Mouse (Mus musculus) megakaryocyte progenitor cell, adult 5-6 weeks (primary cell): ENCODE measurements around the gene Klhdc7a. TPM values are rescaled to one million over a fixed set of nuclear protein-coding genes. Genes with fewer than 3 reads are reported as not detected.
"Not testable (repeated sequence)": the region's sequence is repeated elsewhere in the genome, so short reads cannot be mapped to it uniquely, and the experiment has no call there.

ENCODE experiments used
- ATAC-seq: replicated peaks from 2 replicates; pipeline ENCODE4 v1.8.0; 2016; ENCODE audit warnings: mild to moderate bottlenecking, moderate TSS enrichment, inconsistent platforms; ENCODE audit not compliant: poor library complexity
- total RNA-seq, 2 experiments: library from RNA; stranded (forward) in 1 of 2; stranded (reverse) in 1 of 2; fragments of 157-497, 149-512 nt in 1 of 2; fragments of 200-1000 nt in 1 of 2; gene quantifications; 2 replicates each; pipeline versions ENCODE4 v1.2.3 to v1.2.4; 2015 to 2017

Klhdc7a gene
- total RNA-seq (2015) (not detected in 2 replicates), total RNA-seq (2017) (not detected in 2 replicates)

DNA sequence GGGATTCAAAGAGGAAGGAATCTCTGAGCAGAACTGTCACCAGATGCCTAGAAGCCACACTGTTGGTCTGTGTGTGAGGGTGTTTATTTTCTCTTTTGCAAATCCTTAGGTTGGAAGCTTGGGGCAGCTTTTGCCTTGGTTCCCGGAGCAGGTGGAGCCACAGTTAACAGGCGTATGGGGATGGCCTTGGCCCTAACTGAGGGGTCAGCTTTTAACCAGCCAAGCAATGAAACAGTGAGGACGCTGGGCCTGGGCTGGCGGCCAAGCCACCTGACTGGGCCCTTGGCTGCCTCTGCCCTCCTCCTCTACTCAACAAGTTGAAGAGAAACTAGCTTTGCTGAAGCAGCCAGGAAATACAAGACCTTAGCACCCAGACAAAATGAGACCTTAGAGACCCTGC is at the start of gene Klhdc7a:
Klhdc7a (minus strand) TSS at position 105 of the 400 bp plus-strand sequence.
- ATAC-seq = no peak

GRCm38 (mm10) chr4:140015916-140016315 is 48.1 kb upstream of the Klhdc7a start:
- no peak for ATAC-seq

GRCm38 (mm10) chr4:140010728-140011470 is 43.1 kb upstream of the Klhdc7a start:
- no peak for ATAC-seq

DNA sequence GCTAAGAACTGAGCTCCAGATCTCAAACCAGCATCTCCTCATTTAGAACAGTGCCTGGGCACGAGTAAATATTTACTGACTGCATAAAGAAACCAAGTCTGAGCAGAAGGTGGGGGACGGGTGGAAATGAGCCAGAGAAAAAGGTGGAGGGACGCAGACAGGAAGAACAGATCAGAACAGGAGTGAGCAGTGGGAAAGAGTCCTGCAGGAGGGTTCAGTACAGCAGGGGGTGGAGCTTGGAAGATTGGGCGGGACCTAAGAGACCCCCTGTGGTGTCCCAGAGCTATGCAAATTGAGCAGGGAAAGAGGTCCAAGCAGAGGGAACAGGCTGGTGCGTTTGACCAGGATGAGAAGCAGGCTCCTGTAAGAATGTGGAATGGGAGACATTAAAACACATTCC is 37.1 kb upstream of the Klhdc7a start:
- no peak for ATAC-seq

- ATAC-seq = no peak
These were observed 36.3 kb upstream of the Klhdc7a start for GRCm38 (mm10) chr4:140004170-140004569.

GRCm38 (mm10) chr4:140002069-140002468 is 34.2 kb upstream of the Klhdc7a start:
- no peak for ATAC-seq

- no peak for ATAC-seq
These were observed 33.1 kb upstream of the Klhdc7a start for GRCm38 (mm10) chr4:140000911-140001310.

GRCm38 (mm10) chr4:139999033-139999432 is 31.2 kb upstream of the Klhdc7a start:
- no peak for ATAC-seq

- ATAC-seq = no peak
These were observed 27.8 kb upstream of the Klhdc7a start for GRCm38 (mm10) chr4:139995659-139996058.

DNA sequence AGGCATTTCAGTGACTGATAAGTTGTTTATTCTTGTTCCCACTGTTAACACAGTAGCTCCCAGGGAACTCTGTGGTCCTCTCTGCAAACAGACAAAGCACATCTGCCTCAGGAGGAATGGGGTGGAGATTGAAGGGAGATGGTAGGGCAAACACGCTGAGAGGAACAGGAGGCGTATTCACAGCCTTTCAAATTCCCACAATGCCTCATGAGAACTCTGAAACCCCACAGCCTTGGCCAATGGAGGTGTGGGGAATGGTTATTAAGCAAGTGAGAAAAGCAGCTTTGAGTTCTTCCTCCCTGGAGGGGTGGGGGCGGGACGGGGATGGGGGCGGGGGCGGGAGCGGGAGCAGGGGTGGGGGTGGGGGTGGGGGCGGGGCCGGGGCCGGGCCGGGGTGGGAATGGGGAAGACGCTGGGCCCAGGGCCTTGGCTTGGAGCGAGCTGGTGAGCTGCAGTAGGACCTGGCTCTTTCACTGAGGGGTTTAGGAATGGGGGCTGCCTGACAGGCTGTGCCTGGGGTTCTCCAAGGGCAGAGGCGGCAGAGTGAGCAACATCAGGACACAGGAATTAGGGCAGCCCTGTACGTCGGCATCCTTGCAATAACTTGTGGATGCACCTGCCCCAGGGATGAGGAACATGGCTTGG is 25.4 kb upstream of the Klhdc7a start:
- no peak for ATAC-seq

GRCm38 (mm10) chr4:139986913-139987312 is 19.1 kb upstream of the Klhdc7a start:
- no peak for ATAC-seq

DNA sequence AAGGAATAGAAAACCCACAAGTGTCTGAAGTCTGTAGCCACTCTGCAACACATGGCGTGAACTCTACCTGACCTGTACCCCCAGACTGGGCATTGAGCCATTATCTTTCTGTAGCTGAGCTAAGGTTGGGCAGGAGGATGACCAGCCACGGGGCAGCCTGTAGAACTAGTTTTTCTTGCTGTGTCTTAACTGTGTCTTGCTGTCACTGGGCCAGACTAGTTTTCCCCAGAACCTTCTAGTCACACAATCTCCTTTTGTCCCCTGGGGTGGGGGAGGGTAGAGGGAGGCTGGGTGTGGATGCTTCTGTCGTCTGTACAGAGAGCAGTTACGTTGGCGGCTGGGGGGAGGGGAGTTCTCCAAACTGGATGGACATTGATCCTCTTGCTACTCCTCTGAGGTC is 10.9 kb upstream of the Klhdc7a start:
- ATAC-seq = no peak

GRCm38 (mm10) chr4:139977308-139977781 is 9.5 kb upstream of the Klhdc7a start:
- ATAC-seq = no peak

DNA sequence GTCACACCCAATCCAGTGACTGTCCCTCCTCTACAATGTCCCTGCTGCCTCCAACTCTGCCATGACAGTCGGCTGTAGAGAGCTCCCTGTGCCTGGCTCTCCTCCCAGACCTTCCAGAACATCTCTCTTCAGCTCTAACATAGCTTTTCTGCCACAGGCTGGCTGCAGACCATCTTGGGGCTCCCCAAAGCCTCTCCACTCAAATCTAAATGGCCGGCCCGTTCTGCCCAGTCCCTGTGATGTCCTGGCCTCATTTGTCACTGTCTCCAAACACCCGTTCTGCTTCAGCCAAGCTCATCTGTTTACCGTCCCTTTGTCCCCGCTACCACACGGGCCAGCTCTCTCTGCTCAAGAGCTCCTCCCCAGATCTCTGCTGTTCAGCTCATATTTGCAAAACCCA is 6.7 kb upstream of the Klhdc7a start:
- no peak for ATAC-seq

- ATAC-seq = no peak
These were observed 343 bp downstream of the Klhdc7a start for GRCm38 (mm10) chr4:139967475-139967891.

DNA sequence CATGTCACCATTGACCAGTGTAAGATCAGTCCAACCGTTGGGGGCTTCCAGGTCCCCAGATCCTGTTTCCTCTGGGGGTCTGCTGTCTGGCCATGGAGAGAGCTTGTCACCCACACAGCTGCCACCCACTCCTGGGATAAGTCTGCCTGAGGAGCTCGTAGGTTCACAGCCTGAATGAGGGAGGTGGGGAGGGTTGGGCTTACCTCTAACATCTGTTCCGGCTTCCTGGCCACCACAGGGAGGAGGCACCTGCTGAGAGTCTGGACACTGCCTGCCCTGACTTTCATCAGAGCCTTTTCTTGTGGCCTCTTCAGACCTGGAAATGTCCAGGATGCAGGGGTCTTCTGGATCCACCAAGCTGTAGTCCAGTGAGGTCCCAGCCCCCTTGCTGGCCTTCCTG is 845 bp downstream of the Klhdc7a start:
- no peak for ATAC-seq

DNA sequence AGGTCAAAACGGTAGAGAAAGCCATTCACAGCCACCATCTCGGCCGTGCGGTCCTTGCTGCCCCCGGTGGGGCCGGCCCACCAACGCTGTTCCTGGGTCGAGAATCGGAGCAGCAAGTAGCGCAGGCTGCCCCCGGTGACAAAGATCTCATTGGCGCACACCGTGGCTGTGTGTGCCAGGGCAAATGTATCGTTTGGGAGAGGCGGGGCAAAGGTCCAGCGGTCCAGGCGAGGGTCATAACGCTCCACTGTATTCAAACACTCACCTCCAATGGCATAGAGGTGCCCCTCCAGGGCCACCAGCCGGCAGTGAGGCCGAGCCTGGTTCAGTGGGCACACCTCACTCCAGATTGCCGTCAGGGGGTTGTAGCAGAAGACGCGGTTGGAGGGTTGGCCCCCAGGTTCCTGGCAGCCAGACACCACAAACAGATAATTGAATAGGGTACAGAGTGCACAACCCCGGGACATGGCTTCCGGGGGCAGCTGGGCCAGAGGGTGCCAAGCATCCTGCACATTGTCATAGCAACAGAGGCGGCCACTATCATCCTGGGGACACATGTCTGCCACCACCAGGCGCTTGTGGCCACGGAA is 2.1 kb downstream of the Klhdc7a start:
- ATAC-seq = no peak

DNA sequence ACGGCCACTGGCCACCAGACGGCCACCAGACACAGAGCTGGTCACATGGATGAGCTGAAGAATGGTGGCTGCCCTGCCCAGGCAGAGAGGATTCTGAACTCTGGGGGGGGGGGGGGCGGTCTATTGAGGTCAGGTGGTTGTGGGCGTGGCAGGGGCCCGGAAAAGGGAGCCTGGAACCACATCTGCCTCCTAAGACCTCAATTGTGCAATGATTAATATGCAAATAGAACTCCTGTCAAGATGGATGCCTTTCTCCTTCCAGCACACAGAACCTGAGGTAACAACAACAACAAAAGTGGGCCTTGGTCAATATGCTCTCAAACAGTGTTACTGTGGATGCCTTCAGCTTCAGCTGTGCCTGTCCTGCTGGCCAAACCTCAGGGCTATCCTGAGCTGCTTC is 3.4 kb downstream of the Klhdc7a start:
- no peak for ATAC-seq

GRCm38 (mm10) chr4:139963911-139964310 is 3.9 kb downstream of the Klhdc7a start:
- ATAC-seq = no peak

GRCm38 (mm10) chr4:139963059-139963458 is 4.8 kb downstream of the Klhdc7a start:
- no peak for ATAC-seq

DNA sequence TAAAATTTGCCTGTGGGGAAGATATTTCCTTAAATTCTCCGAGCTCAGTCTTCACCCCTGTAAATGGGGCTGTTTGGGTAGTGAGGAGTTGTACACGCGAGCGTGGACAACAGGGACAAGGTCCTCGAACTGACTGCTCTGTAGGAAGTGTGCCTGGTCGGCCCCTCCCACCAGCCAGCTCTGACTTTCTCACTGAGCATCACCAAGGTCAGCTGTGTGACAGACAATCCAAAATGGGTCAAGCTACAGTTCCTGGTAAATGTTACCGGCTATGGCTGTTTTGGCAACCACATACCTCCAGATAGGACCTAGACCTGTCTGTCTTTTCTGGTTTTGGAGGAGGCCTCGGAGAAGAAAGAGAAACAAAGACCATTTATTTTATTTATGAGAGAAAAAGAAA is 6.0 kb downstream of the Klhdc7a start:
- ATAC-seq = no peak

DNA sequence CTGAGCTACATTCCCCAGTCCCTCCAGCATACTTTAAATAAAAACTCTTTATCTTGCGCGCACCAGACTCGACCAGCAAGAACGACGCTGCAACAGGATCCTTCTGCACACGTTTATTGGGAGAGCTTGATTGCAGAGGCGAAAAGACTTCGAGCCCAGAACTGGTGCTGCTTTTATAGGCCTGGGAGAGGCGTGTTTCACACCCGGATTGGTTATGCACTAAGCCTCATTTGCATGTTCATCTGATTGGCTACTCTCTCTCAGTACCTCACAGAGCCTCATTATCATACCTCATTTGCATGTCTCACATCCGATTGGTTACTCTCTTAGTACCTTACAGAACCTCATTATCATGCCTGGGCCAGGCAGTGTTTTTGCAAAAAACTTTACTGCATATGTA is 6.5 kb downstream of the Klhdc7a start:
- ATAC-seq = not testable (repeated sequence)
